Mouse (Mus musculus) midbrain, embryonic 16.5 days (tissue): ENCODE results near the gene Zbtb9. TPM values are rescaled to one million over a fixed set of nuclear protein-coding genes. Genes with fewer than 3 reads are reported as not detected.

ENCODE experiments used
- ATAC-seq: fragments of 200-750 bp; cut with Nextera tagmentation; 2 replicates; pipeline ENCODE4 v1.8.0; 2017; ENCODE audit warnings: moderate TSS enrichment
- H3K27ac ChIP-seq: fragments of 300-500 bp; sonication (generic); 2 replicates; pipeline ENCODE4 v1.5.1; 2014; ENCODE audit warnings: mild to moderate bottlenecking, low read length, mixed read lengths
- H3K27me3 ChIP-seq: fragments of 300-500 bp; sonication (generic); 2 replicates; pipeline ENCODE4 v1.6.1; 2014; ENCODE audit warnings: low read depth, low read length, mixed read lengths; ENCODE audit not compliant: control insufficient read depth, insufficient read depth
- H3K36me3 ChIP-seq: fragments of 300-500 bp; sonication (generic); 2 replicates; pipeline ENCODE4 v1.6.1; 2014; ENCODE audit warnings: mild to moderate bottlenecking, low read length, moderate library complexity, mixed read lengths; ENCODE audit not compliant: control insufficient read depth, insufficient read depth
- H3K4me1 ChIP-seq: fragments of 300-500 bp; sonication (generic); 2 replicates; pipeline ENCODE4 v1.6.1; 2014; ENCODE audit warnings: mild to moderate bottlenecking, low read length, mixed read lengths; ENCODE audit not compliant: control insufficient read depth, insufficient read depth
- H3K4me2 ChIP-seq: fragments of 300-500 bp; sonication (generic); 2 replicates; pipeline ENCODE4 v1.6.1; 2014; ENCODE audit warnings: mild to moderate bottlenecking, low read length, mixed read lengths
- H3K4me3 ChIP-seq: fragments of 300-500 bp; sonication (generic); 2 replicates; pipeline ENCODE4 v1.5.1; 2014; ENCODE audit warnings: low read depth, mild to moderate bottlenecking, low read length, moderate library complexity, mixed read lengths
- H3K9ac ChIP-seq: fragments of 300-500 bp; sonication (generic); 2 replicates; pipeline ENCODE4 v1.6.1; 2014; ENCODE audit warnings: low read depth, low read length, mixed read lengths
- H3K9me3 ChIP-seq: fragments of 300-500 bp; sonication (generic); replicated peaks from 2 replicates; pipeline ENCODE4 v1.6.1; 2014; ENCODE audit warnings: mild to moderate bottlenecking, low read length, mixed read lengths; ENCODE audit not compliant: control insufficient read depth, poor library complexity, severe bottlenecking
- WGBS: fragments of 180-500 bp; shearing (Covaris S2); extraction: QIAGEN DNeasy Blood & Tissue Kit; methylation state at CpG from one replicate; pipeline ENCODE4 v1.1.7; 2014; 5-methylcytosine and 5-hydroxymethylcytosine counted together
- polyA plus RNA-seq: library from polyadenylated mRNA; unstranded; fragments of >200 nt; fragmentation: Nextera tagmentation; extraction: Ambion mirVana; gene quantifications from 2 replicates; pipeline ENCODE4 v1.2.1, GENCODE M21; 2015

The Zbtb9 gene
- polyA plus RNA-seq, 1 experiment from 2014 or later: 13.8 TPM

DNA sequence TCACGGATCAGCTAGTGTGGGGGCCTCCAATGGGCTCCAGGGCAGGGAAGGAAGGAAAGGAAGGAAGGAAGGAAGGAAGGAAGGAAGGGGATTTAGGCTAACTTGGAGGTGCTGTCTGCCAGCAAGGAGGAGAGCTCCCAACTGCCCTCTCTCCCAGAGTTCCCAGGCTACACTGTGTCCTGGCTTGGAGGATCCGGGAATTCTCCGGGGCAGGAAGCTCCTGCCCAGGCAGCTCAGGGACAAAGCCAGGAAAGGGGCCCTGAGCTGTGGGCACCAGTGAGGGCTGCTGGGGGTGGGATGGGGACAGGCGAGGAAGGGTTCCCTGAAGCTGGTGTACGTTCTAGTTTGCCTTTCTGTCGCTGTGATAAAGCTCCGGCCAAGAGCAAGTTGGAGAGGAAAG is 63.5 kb downstream of the Zbtb9 start:
- Histone ChIP-seq H3K27ac (no peak overlapping the region), H3K27me3 (no peaks in the 10 kb centered on the region; the same call in 1 of the 2 replicates), H3K9me3 (no peaks in the 10 kb centered on the region), H3K9ac (no peak overlapping the region), H3K4me1 (peaks cover 8% of the 10 kb centered on the region), H3K4me3 (no peak overlapping the region), H3K4me2 (no peak overlapping the region), H3K36me3 (no peaks in the 10 kb centered on the region)
- WGBS: 82% methylated on average over 7 of the region's 7 CpGs
- ATAC-seq: no peak

DNA sequence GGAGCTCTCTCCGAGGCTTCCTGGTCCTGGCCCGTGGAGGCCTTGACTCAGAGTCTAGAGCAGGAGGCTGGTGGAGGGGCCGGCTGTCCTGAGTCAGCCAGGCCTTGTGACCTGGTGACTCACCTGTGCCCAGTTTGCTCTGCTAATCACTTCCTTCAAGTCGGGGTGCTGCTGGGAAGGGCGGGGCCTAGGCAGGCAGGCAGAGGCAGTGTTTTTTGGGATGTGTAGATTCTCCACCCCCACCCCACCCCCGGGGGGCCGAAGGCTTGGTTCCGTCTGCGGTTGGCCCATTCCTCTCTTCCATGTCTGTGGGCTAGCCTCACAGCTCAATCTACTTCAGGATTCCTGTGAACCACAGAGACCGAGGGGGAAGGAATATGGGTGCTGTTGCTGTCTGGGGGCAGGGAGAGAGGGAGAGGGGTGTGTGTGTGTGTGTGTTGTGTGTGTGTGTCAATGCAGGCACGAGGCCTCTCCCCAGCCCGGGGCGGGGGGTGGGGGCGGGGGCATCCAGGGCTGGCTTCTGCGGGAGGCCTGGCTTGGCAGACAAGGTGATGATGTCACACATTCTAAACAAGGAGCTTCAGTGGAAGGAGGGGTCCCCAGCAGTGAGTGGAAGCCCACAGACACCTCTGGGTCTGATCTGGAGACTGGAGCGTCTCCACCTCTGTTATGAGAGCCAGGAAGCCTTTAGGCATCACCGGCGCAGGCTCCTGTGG is 65.5 kb downstream of the Zbtb9 start:
- Histone ChIP-seq H3K27me3 (no peaks in the 10 kb centered on the region; the same call in 1 of the 2 replicates), H3K27ac (no peak overlapping the region), H3K4me3 (no peak overlapping the region), H3K36me3 (no peaks in the 10 kb centered on the region), H3K9ac (no peak overlapping the region), H3K9me3 (no peaks in the 10 kb centered on the region), H3K4me1 (peaks cover 8% of the 10 kb centered on the region), H3K4me2 (no peak overlapping the region)
- no peak for ATAC-seq
- WGBS: 47% methylated on average over 18 of the region's 18 CpGs

DNA sequence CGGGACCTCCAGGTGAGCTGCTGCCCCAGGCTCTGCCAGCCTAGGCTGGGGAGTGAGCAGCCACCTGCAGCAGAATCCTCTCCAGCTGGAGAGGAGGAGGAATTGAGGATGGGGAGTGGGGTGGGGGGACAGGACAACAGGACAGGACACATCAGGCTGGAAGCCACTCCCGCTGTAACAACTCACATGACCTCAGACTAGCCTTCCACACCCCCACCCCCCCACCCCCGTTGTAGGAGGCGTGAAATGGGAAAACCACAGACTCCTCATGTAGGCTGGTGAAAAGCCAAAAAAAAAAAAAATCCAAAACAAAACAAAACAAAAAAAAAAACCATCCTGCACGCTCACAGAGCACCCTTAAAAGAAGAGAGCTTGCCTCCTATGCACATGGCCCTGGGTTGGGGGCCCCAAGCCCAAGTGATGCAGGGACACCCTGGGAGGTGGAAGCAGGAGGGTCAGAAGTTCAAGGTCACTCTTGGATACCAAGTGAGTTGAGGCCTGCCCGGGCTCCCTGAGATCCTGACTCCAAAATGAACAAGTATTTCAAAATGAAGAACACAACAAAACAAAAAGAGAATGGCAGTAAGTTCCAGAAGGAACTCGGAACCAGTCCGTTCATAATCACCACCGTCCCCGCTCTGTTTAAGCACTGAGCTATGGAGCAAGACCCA is 66.6 kb downstream of the Zbtb9 start:
- Histone ChIP-seq H3K9ac (no peak overlapping the region), H3K4me2 (no peak overlapping the region), H3K4me1 (peaks cover 8% of the 10 kb centered on the region), H3K27me3 (no peaks in the 10 kb centered on the region; the same call in 1 of the 2 replicates), H3K36me3 (no peaks in the 10 kb centered on the region), H3K27ac (no peak overlapping the region), H3K4me3 (no peak overlapping the region), H3K9me3 (no peaks in the 10 kb centered on the region)
- ATAC-seq: no peak
- whole genome bisulfite sequencing: 69% methylated on average over 10 of the region's 10 CpGs

DNA sequence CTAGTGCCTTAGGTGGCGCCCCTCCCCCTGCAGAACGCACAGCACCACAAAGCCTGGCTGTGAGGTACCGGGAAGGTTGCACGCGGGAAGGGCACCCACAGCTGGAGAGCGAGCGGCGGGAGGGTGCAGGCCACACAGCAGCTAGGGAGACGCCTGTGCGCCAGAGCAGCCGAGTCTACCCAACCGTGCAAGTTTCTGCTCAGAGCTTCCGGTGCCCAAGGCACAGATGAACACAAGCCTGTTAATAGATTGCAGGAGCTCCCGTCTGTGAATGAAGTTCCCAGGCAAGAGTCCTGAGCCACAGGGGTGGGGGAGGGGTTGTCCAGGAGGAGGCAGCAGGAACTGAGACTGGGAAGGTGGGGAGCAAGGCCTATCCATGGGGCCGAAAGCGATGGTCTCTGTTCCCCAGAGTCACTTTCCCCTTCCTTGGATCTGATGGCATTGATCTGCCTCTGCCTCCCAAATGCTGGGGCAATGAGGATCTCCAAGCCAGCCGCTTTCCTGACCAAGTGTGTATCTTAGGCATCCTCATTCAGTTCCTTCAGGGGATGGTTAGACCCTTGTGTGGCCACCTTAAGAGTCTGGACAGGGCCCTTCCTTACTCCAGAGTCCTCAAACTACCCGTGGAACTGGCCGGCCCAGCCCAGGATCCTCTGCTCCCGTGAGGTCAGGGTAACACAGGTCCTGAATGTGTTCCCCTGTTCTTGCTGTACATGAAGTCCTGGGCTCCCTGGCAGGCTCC is 67.5 kb downstream of the Zbtb9 start:
- H3K36me3 ChIP-seq: no peaks in the 10 kb centered on the region
- 14% methylated on average over 20 of the region's 20 CpGs for WGBS
- H3K4me1 ChIP-seq: peaks cover 8% of the 10 kb centered on the region
- no peaks in the 10 kb centered on the region for H3K27me3 ChIP-seq
- H3K27ac ChIP-seq: no peak overlapping the region
- H3K9ac ChIP-seq: peak overlapping the region; percentile 2; the same call in 1 of the 2 replicates
- ATAC-seq: no peak
- H3K4me3 ChIP-seq: no peak overlapping the region
- H3K4me2 ChIP-seq: peak overlapping the region; percentile 25
- no peaks in the 10 kb centered on the region for H3K9me3 ChIP-seq

DNA sequence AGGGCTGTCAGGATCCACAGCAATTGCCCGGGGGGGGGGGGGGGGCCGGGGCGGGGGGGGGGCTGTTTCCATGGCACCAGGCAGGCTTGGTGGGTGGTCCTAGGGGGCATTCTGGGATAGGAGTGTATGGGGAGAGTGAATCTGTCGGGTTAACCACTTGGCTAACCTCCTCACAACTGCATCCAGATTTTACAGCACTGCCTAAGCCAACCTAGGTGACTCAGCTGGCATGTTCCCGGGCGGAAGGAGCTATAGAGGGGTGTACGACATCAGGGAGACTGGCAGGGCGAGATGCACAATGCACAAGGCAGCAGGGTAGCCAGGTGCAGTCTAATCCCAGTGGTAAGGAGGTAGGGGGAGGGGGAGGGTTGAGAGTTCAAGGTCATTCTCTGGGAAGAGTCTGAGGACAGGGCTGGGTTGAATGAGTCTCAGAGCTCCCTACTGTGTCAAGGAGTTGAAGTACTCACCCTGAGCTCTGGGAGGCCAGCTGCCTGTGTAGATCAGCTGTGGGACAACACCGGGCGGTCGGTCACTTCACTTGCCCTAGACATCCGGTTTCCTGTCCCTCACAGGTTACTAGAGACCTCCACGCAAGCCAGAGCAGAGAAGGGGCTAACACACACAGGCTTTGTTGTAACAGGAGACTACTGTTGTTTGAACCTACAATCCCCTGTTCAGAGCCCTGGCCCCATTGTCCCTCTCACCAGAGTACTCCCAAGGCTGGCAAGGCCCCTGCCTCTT is 68.2 kb downstream of the Zbtb9 start:
- Histone ChIP-seq H3K9ac (no peak overlapping the region), H3K27ac (no peak overlapping the region), H3K4me2 (no peak overlapping the region), H3K4me3 (no peak overlapping the region), H3K27me3 (no peaks in the 10 kb centered on the region), H3K4me1 (peaks cover 8% of the 10 kb centered on the region), H3K36me3 (no peaks in the 10 kb centered on the region), H3K9me3 (no peaks in the 10 kb centered on the region)
- no peak for ATAC-seq
- WGBS: 53% methylated on average over 10 of the region's 13 CpGs

DNA sequence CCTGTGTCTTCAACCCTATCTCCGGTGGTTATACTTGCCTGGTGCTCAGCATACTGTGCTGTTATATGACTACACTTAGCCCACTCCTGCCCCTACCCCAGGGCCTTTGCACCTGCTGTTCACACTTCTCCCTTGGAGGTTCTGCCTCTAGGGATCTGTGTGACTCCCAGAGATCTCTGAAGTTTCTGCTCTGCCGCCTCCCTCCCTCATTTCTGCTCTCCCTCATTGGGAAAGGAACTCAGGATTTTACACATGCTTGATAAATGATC is 68.8 kb downstream of the Zbtb9 start:
- no peaks in the 10 kb centered on the region for H3K36me3 ChIP-seq
- H3K9ac ChIP-seq: no peak overlapping the region
- no peaks in the 10 kb centered on the region for H3K27me3 ChIP-seq
- WGBS: 90% methylated on average over 2 of the region's 2 CpGs
- no peak overlapping the region for H3K4me2 ChIP-seq
- peaks cover 8% of the 10 kb centered on the region for H3K4me1 ChIP-seq
- no peak for ATAC-seq
- H3K9me3 ChIP-seq: no peaks in the 10 kb centered on the region
- H3K27ac ChIP-seq: no peak overlapping the region
- no peak overlapping the region for H3K4me3 ChIP-seq

DNA sequence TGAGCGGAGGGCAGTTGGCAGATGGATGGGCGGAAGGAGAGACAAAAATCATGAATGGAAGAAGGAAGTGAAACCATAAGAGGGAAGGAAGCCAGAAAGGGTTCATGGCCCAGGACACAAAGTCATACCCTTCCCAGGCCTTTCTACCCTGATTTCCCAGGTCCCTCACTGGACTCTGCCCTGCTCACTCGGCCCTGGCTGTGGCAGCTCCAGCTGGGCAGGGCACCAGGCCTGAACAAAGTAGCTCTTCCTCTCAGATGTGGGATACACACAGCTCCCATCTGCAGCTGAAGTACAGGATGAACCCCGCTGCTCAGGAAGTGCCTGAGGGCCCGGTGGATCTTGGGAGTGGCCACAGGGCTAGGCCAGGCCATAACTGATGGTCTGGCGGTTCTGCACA is 69.9 kb downstream of the Zbtb9 start:
- Histone ChIP-seq H3K36me3 (no peaks in the 10 kb centered on the region), H3K9me3 (no peaks in the 10 kb centered on the region), H3K27ac (no peak overlapping the region), H3K4me2 (no peak overlapping the region), H3K27me3 (no peaks in the 10 kb centered on the region), H3K4me3 (no peak overlapping the region), H3K9ac (no peak overlapping the region), H3K4me1 (peaks cover 8% of the 10 kb centered on the region)
- 63% methylated on average over 6 of the region's 6 CpGs for WGBS
- ATAC-seq: no peak

DNA sequence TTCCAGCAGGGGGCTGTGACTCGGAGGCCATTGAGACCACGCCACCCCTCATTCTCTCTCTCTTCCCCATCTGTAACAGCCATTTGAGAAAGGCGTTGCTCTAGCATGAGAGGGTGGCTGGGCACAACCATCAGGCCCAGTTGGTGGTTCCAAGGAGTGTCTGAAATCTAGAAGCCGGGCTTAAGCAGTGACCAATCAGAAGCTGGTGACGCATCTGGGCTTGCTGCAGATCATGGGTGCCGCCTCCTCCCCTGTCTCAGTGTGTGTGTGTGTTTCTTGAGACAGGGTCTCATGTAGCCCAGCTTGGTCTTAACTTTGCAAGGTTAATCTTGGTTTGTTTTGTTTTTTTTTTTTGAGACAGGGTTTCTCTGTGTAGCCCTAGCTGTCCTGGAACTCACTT is 72.2 kb downstream of the Zbtb9 start:
- H3K36me3 ChIP-seq: no peaks in the 10 kb centered on the region
- no peak overlapping the region for H3K4me3 ChIP-seq
- H3K9me3 ChIP-seq: no peaks in the 10 kb centered on the region
- peaks cover 7% of the 10 kb centered on the region for H3K4me1 ChIP-seq
- no peak for ATAC-seq
- no peak overlapping the region for H3K27ac ChIP-seq
- H3K4me2 ChIP-seq: no peak overlapping the region
- 92% methylated on average over 6 of the region's 6 CpGs for WGBS
- no peaks in the 10 kb centered on the region for H3K27me3 ChIP-seq
- no peak overlapping the region for H3K9ac ChIP-seq
